14 mouse cellular contexts compared by ENCODE assay signal in genomic region chr4:155785246-155785645, GRCm38 (mm10). TPM values are rescaled to one million over a fixed set of nuclear protein-coding genes. Genes with fewer than 3 reads are reported as not detected.
DNase-seq lines count a peak whose midpoint lies in the region; ATAC-seq lines count a peak whose summit lies in the region.
"Had no signal": no experiment of that assay in that cellular context is flagged by ENCODE, and none has a peak within 500 bp of the region (broad histone marks: within the 10 kb centered on the region; RNA-seq: fewer than 3 reads in every experiment).

No protein-coding gene starts in this region.

- no peak for ATAC-seq in forebrain, embryonic 11.5 days (replicated peaks; ENCODE audit: low FRiP score)
- ATAC-seq in forebrain, embryonic 16.5 days, result no peak
- no peak for ATAC-seq in hindbrain, embryonic 16.5 days
- ATAC-seq in midbrain, embryonic 14.5 days (ENCODE audit: low FRiP score, low TSS enrichment), result no peak
- ATAC-seq in erythroblast, adult 5-6 weeks (replicated peaks; ENCODE audit: low FRiP score, poor library complexity, severe bottlenecking), result no peak

- H3K36me3 ChIP-seq in forebrain, embryonic 11.5 days (ENCODE audit: control insufficient read depth, insufficient read depth, low read length), result no peaks in the 10 kb centered on the region
- no peaks in the 10 kb centered on the region for H3K36me3 ChIP-seq in forebrain, embryonic 16.5 days (ENCODE audit: control insufficient read depth, insufficient read depth)
- H3K36me3 ChIP-seq in hindbrain, embryonic 10.5 days, result no peaks in the 10 kb centered on the region
- no peaks in the 10 kb centered on the region for H3K36me3 ChIP-seq in hindbrain, embryonic 16.5 days (ENCODE audit: control insufficient read depth, insufficient read depth, low read length)
- no peaks in the 10 kb centered on the region for H3K36me3 ChIP-seq in embryonic facial prominence, embryonic 10.5 days (replicated peaks)
- H3K36me3 ChIP-seq in midbrain, embryonic 14.5 days (ENCODE audit: control insufficient read depth, insufficient read depth, low read length), result no peaks in the 10 kb centered on the region
- H3K36me3 ChIP-seq: liver, embryonic 13.5 days had no signal

- H3K4me1 ChIP-seq in forebrain, embryonic 11.5 days (replicated peaks; ENCODE audit: control insufficient read depth, insufficient read depth, low read length), result no peaks in the 10 kb centered on the region; the same call in 1 of the 2 replicates
- H3K4me1 ChIP-seq in forebrain, embryonic 16.5 days (replicated peaks; ENCODE audit: control insufficient read depth, insufficient read depth, low read length), result peaks cover 14% of the 10 kb centered on the region
- H3K4me1 ChIP-seq in hindbrain, embryonic 10.5 days (replicated peaks), result peaks cover 34% of the 10 kb centered on the region
- H3K4me1 ChIP-seq in hindbrain, embryonic 16.5 days (ENCODE audit: control insufficient read depth, insufficient read depth, low read depth, low read length), result peaks cover 4% of the 10 kb centered on the region; the same call in 1 of the 2 replicates
- peaks cover 31% of the 10 kb centered on the region for H3K4me1 ChIP-seq in embryonic facial prominence, embryonic 10.5 days
- H3K4me1 ChIP-seq in midbrain, embryonic 14.5 days (ENCODE audit: control insufficient read depth, insufficient read depth, low read length), result no peaks in the 10 kb centered on the region; the same call in 1 of the 2 replicates

- no peak overlapping the region for H3K4me3 ChIP-seq in forebrain, embryonic 11.5 days (ENCODE audit: low read depth, low read length)
- no peak overlapping the region for H3K4me3 ChIP-seq in forebrain, embryonic 16.5 days (replicated peaks; ENCODE audit: low read length)
- H3K4me3 ChIP-seq in hindbrain, embryonic 10.5 days, result 0 out of 2 replicates have a peak overlapping the region, but pooled peaks have one; percentile 16
- H3K4me3 ChIP-seq in hindbrain, embryonic 16.5 days (ENCODE audit: low read length), result no peak overlapping the region
- peak overlapping the region; percentile 82; the same call in 1 of the 2 replicates for H3K4me3 ChIP-seq in embryonic facial prominence, embryonic 10.5 days
- H3K4me3 ChIP-seq in midbrain, embryonic 14.5 days (replicated peaks; ENCODE audit: low read depth, low read length), result no peak overlapping the region

- no peaks in the 10 kb centered on the region for H3K9me3 ChIP-seq in forebrain, embryonic 11.5 days (ENCODE audit: control insufficient read depth, low read length)
- no peaks in the 10 kb centered on the region for H3K9me3 ChIP-seq in forebrain, embryonic 16.5 days (ENCODE audit: control insufficient read depth, low read length)
- H3K9me3 ChIP-seq in hindbrain, embryonic 10.5 days, result no peaks in the 10 kb centered on the region
- H3K9me3 ChIP-seq in hindbrain, embryonic 16.5 days (ENCODE audit: control insufficient read depth, low read length), result no peaks in the 10 kb centered on the region
- H3K9me3 ChIP-seq in embryonic facial prominence, embryonic 10.5 days, result no peaks in the 10 kb centered on the region
- H3K9me3 ChIP-seq in midbrain, embryonic 14.5 days (ENCODE audit: control insufficient read depth, low read length), result no peaks in the 10 kb centered on the region
- H3K9me3 ChIP-seq: liver, embryonic 13.5 days had no signal

- no peak overlapping the region for H3K4me2 ChIP-seq in forebrain, embryonic 11.5 days (ENCODE audit: low read depth, low read length, severe bottlenecking)
- H3K4me2 ChIP-seq in forebrain, embryonic 16.5 days (ENCODE audit: low read length), result no peak overlapping the region
- no peak overlapping the region; the same call in 1 of the 2 replicates for H3K4me2 ChIP-seq in hindbrain, embryonic 16.5 days (ENCODE audit: low read length)
- no peak overlapping the region for H3K4me2 ChIP-seq in midbrain, embryonic 14.5 days (ENCODE audit: low read length)

- 82% methylated on average over 10 of the region's 10 CpGs for WGBS in forebrain, embryonic 11.5 days
- WGBS in forebrain, embryonic 16.5 days, result 83% methylated on average over 10 of the region's 10 CpGs
- WGBS in hindbrain, embryonic 10.5 days, result 80% methylated on average over 10 of the region's 10 CpGs
- WGBS in hindbrain, embryonic 16.5 days, result 77% methylated on average over 8 of the region's 10 CpGs
- WGBS in embryonic facial prominence, embryonic 10.5 days, result 75% methylated on average over 10 of the region's 10 CpGs
- 78% methylated on average over 10 of the region's 10 CpGs for WGBS in midbrain, embryonic 14.5 days

- H3K27me3 ChIP-seq in forebrain, embryonic 11.5 days (ENCODE audit: control insufficient read depth, insufficient read depth, low read length), result no peaks in the 10 kb centered on the region
- H3K27me3 ChIP-seq in forebrain, embryonic 16.5 days (replicated peaks; ENCODE audit: control insufficient read depth, insufficient read depth, low read length), result 0 out of 2 replicates have a peak, but pooled peaks cover 1% of the 10 kb centered on the region
- H3K27me3 ChIP-seq in hindbrain, embryonic 10.5 days (ENCODE audit: insufficient read depth, poor library complexity, severe bottlenecking), result peaks cover 12% of the 10 kb centered on the region; the same call in 1 of the 2 replicates
- H3K27me3 ChIP-seq in hindbrain, embryonic 16.5 days (replicated peaks; ENCODE audit: control insufficient read depth, insufficient read depth, low read length), result no peaks in the 10 kb centered on the region
- H3K27me3 ChIP-seq in embryonic facial prominence, embryonic 10.5 days (replicated peaks; ENCODE audit: low read depth, poor library complexity, severe bottlenecking), result no peaks in the 10 kb centered on the region; the same call in 1 of the 2 replicates
- H3K27me3 ChIP-seq in midbrain, embryonic 14.5 days (ENCODE audit: control insufficient read depth, insufficient read depth, low read length), result no peaks in the 10 kb centered on the region

- H3K9ac ChIP-seq in forebrain, embryonic 11.5 days (ENCODE audit: low read length), result peak overlapping the region; percentile 8; the same call in 1 of the 2 replicates
- no peak overlapping the region for H3K9ac ChIP-seq in forebrain, embryonic 16.5 days (replicated peaks; ENCODE audit: low read depth, low read length)
- H3K9ac ChIP-seq in hindbrain, embryonic 16.5 days (ENCODE audit: low read depth, low read length), result no peak overlapping the region
- no peak overlapping the region for H3K9ac ChIP-seq in midbrain, embryonic 14.5 days (replicated peaks; ENCODE audit: low read length)

- no peak for DNase-seq in forebrain, embryonic 11.5 days (ENCODE audit: low spot score)
- DNase-seq in hindbrain, embryonic 10.5 days (ENCODE audit: low spot score), result no peak
- no peak for DNase-seq in embryonic facial prominence, embryonic 10.5 days (ENCODE audit: low spot score)
- no peak for DNase-seq in midbrain, embryonic 14.5 days
- no peak for DNase-seq in kidney, adult 11 months
- DNase-seq: kidney, postnatal 14 days; liver, embryonic 13.5 days; thymus, adult 18-20 months had no signal

- no peak overlapping the region for H3K27ac ChIP-seq in forebrain, embryonic 11.5 days (ENCODE audit: low read depth, low read length)
- no peak overlapping the region for H3K27ac ChIP-seq in forebrain, embryonic 16.5 days (ENCODE audit: low read length)
- H3K27ac ChIP-seq in hindbrain, embryonic 10.5 days, result peak overlapping the region; percentile 91
- H3K27ac ChIP-seq in hindbrain, embryonic 16.5 days (ENCODE audit: low read depth, low read length), result no peak overlapping the region
- peak overlapping the region; percentile 94 for H3K27ac ChIP-seq in embryonic facial prominence, embryonic 10.5 days (replicated peaks)
- H3K27ac ChIP-seq in midbrain, embryonic 14.5 days (replicated peaks; ENCODE audit: low read depth, low read length), result peak overlapping the region; percentile 20; the same call in 1 of the 2 replicates
- H3K27ac ChIP-seq: liver, embryonic 13.5 days; macrophage had no signal

RNA-seq across cellular contexts. Expression of gene Tmem88b, which starts 0.4 kb away (rescaled TPM):
- 0.15 and 0.43 TPM in 2 replicates for polyA plus RNA-seq in forebrain, embryonic 11.5 days (2014; fragmentation: Nextera tagmentation; extraction: Ambion mirVana)
- polyA plus RNA-seq in forebrain, embryonic 16.5 days (2015; fragmentation: Nextera tagmentation; extraction: Ambion mirVana), result 0.47 and 0.53 TPM in 2 replicates
- polyA plus RNA-seq in hindbrain, embryonic 10.5 days (2016; fragmentation: Nextera tagmentation; extraction: Ambion mirVana), result 0.31 and 0.67 TPM in 2 replicates
- 0.89 and 1.3 TPM in 2 replicates for polyA plus RNA-seq in hindbrain, embryonic 16.5 days (2015; fragmentation: Nextera tagmentation; extraction: Ambion mirVana)
- polyA plus RNA-seq in embryonic facial prominence, embryonic 10.5 days (2016; fragmentation: Nextera tagmentation; extraction: Ambion mirVana), result 0.59 and 0.61 TPM in 2 replicates
- polyA plus RNA-seq in midbrain, embryonic 14.5 days (2014; fragmentation: Nextera tagmentation; extraction: Ambion mirVana), result 0.43 and 0.51 TPM in 2 replicates
- 1.3 TPM in 1 of 2 replicates, not detected in the other for total RNA-seq in erythroblast, adult 5-6 weeks (2015; ENCODE audit: low replicate concordance)
- total RNA-seq in erythroblast, adult 5-6 weeks (2017; ENCODE audit: low replicate concordance), result 0.42 and 1.3 TPM in 2 replicates
- total RNA-seq: granulocyte monocyte progenitor cell, adult 5-6 weeks had no signal
- polyA plus RNA-seq: macrophage had no signal

RNA-seq across cellular contexts. Expression of gene Ankrd65, which starts 5.0 kb away (rescaled TPM):
- polyA plus RNA-seq in forebrain, embryonic 11.5 days (2014; fragmentation: Nextera tagmentation; extraction: Ambion mirVana), result not detected in 2 replicates
- not detected in 2 replicates for polyA plus RNA-seq in forebrain, embryonic 16.5 days (2015; fragmentation: Nextera tagmentation; extraction: Ambion mirVana)
- polyA plus RNA-seq in hindbrain, embryonic 10.5 days (2016; fragmentation: Nextera tagmentation; extraction: Ambion mirVana), result 0.18 TPM in 1 of 2 replicates, not detected in the other
- polyA plus RNA-seq in hindbrain, embryonic 16.5 days (2015; fragmentation: Nextera tagmentation; extraction: Ambion mirVana), result not detected in 2 replicates
- 0.20 TPM in 1 of 2 replicates, not detected in the other for polyA plus RNA-seq in embryonic facial prominence, embryonic 10.5 days (2016; fragmentation: Nextera tagmentation; extraction: Ambion mirVana)
- polyA plus RNA-seq in midbrain, embryonic 14.5 days (2014; fragmentation: Nextera tagmentation; extraction: Ambion mirVana), result not detected in 2 replicates
- 2.5 TPM in 1 of 2 replicates, not detected in the other for total RNA-seq in erythroblast, adult 5-6 weeks (2015; ENCODE audit: low replicate concordance)
- 1.7 and 4.3 TPM in 2 replicates for total RNA-seq in erythroblast, adult 5-6 weeks (2017; ENCODE audit: low replicate concordance)
- total RNA-seq: granulocyte monocyte progenitor cell, adult 5-6 weeks had no signal
- polyA plus RNA-seq: liver, embryonic 13.5 days; macrophage; small intestine, adult 2 months had no signal

RNA-seq across cellular contexts. Expression of gene Vwa1, which starts 10.7 kb away (rescaled TPM):
- 10.0 and 10.6 TPM in 2 replicates for polyA plus RNA-seq in forebrain, embryonic 11.5 days (2014; fragmentation: Nextera tagmentation; extraction: Ambion mirVana)
- polyA plus RNA-seq in forebrain, embryonic 16.5 days (2015; fragmentation: Nextera tagmentation; extraction: Ambion mirVana), result 27.3 and 29.6 TPM in 2 replicates
- polyA plus RNA-seq in hindbrain, embryonic 10.5 days (2016; fragmentation: Nextera tagmentation; extraction: Ambion mirVana), result 13.4 and 14.0 TPM in 2 replicates
- polyA plus RNA-seq in hindbrain, embryonic 16.5 days (2015; fragmentation: Nextera tagmentation; extraction: Ambion mirVana), result 38.0 and 39.0 TPM in 2 replicates
- 8.6 and 9.3 TPM in 2 replicates for polyA plus RNA-seq in embryonic facial prominence, embryonic 10.5 days (2016; fragmentation: Nextera tagmentation; extraction: Ambion mirVana)
- 18.0 and 24.4 TPM in 2 replicates for polyA plus RNA-seq in midbrain, embryonic 14.5 days (2014; fragmentation: Nextera tagmentation; extraction: Ambion mirVana)
- total RNA-seq in erythroblast, adult 5-6 weeks (2015; ENCODE audit: low replicate concordance), result not detected in 2 replicates
- not detected in 2 replicates for total RNA-seq in erythroblast, adult 5-6 weeks (2017; ENCODE audit: low replicate concordance)

RNA-seq across cellular contexts. Expression of gene Mrpl20, which starts 17.4 kb away (rescaled TPM):
- polyA plus RNA-seq in forebrain, embryonic 11.5 days (2014; fragmentation: Nextera tagmentation; extraction: Ambion mirVana), result 203 and 223 TPM in 2 replicates
- polyA plus RNA-seq in forebrain, embryonic 16.5 days (2015; fragmentation: Nextera tagmentation; extraction: Ambion mirVana), result 214 and 231 TPM in 2 replicates
- 252 and 253 TPM in 2 replicates for polyA plus RNA-seq in hindbrain, embryonic 10.5 days (2016; fragmentation: Nextera tagmentation; extraction: Ambion mirVana)
- 251 and 267 TPM in 2 replicates for polyA plus RNA-seq in hindbrain, embryonic 16.5 days (2015; fragmentation: Nextera tagmentation; extraction: Ambion mirVana)
- polyA plus RNA-seq in embryonic facial prominence, embryonic 10.5 days (2016; fragmentation: Nextera tagmentation; extraction: Ambion mirVana), result 254 and 259 TPM in 2 replicates
- polyA plus RNA-seq in midbrain, embryonic 14.5 days (2014; fragmentation: Nextera tagmentation; extraction: Ambion mirVana), result 255 and 298 TPM in 2 replicates
- 33.0 and 33.8 TPM in 2 replicates for total RNA-seq in erythroblast, adult 5-6 weeks (2015; ENCODE audit: low replicate concordance)
- 18.9 and 45.0 TPM in 2 replicates for total RNA-seq in erythroblast, adult 5-6 weeks (2017; ENCODE audit: low replicate concordance)

RNA-seq across cellular contexts. Expression of gene Atad3a, which starts 24.4 kb away (rescaled TPM):
- 104 and 115 TPM in 2 replicates for polyA plus RNA-seq in forebrain, embryonic 11.5 days (2014; fragmentation: Nextera tagmentation; extraction: Ambion mirVana)
- 98.2 and 101 TPM in 2 replicates for polyA plus RNA-seq in forebrain, embryonic 16.5 days (2015; fragmentation: Nextera tagmentation; extraction: Ambion mirVana)
- polyA plus RNA-seq in hindbrain, embryonic 10.5 days (2016; fragmentation: Nextera tagmentation; extraction: Ambion mirVana), result 110 and 124 TPM in 2 replicates
- polyA plus RNA-seq in hindbrain, embryonic 16.5 days (2015; fragmentation: Nextera tagmentation; extraction: Ambion mirVana), result 93.9 and 100 TPM in 2 replicates
- 132 and 137 TPM in 2 replicates for polyA plus RNA-seq in embryonic facial prominence, embryonic 10.5 days (2016; fragmentation: Nextera tagmentation; extraction: Ambion mirVana)
- polyA plus RNA-seq in midbrain, embryonic 14.5 days (2014; fragmentation: Nextera tagmentation; extraction: Ambion mirVana), result 77.4 and 79.8 TPM in 2 replicates
- total RNA-seq in erythroblast, adult 5-6 weeks (2015; ENCODE audit: low replicate concordance), result 4.6 and 14.0 TPM in 2 replicates
- 11.9 and 17.4 TPM in 2 replicates for total RNA-seq in erythroblast, adult 5-6 weeks (2017; ENCODE audit: low replicate concordance)

Comparison
In these comparisons a context has a peak if more than half of its experiments do, and no peak if none do; other contexts are left out.
1. H3K27ac ChIP-seq: peak in hindbrain, embryonic 10.5 days (single experiment), embryonic facial prominence, embryonic 10.5 days (single experiment) and midbrain, embryonic 14.5 days (single experiment); none in forebrain, embryonic 11.5 days (single experiment), forebrain, embryonic 16.5 days (single experiment) and hindbrain, embryonic 16.5 days (single experiment).
2. H3K4me3 ChIP-seq: peak in hindbrain, embryonic 10.5 days (single experiment) and embryonic facial prominence, embryonic 10.5 days (single experiment); none in forebrain, embryonic 11.5 days (single experiment), forebrain, embryonic 16.5 days (single experiment), hindbrain, embryonic 16.5 days (single experiment) and midbrain, embryonic 14.5 days (single experiment).